ENCODE assay signal across 8 mouse cellular contexts in the genomic region with DNA sequence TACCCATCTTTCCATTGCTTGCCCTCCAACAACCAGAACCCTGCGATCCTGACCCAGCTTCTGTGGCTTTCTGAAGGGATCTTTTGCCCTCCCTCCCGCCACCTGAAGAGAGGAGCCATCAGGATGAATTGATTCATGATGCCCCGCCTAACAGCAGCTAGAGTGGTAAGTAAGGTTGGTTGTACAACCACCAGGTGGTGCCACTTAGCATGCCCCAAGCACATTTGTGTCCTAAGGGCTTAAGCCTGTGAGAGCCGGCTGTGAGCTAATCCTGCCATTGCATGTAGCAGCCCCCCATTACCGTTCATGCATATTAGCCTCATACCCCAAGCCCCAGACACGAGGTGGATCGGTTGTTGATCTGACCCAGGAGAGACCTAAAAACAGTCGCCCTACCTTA. TPM values are rescaled to one million over a fixed set of nuclear protein-coding genes. Genes with fewer than 3 reads are reported as not detected.
A peak's percentile ranks its signal among the peaks of the same experiment; 100 is the strongest.
DNase-seq lines count a peak whose midpoint lies in the region; ATAC-seq and TF ChIP-seq lines count a peak whose summit lies in the region.

No protein-coding gene starts in this region.

- peak overlapping the region; percentile 59; the same call in 1 of the 2 replicates for H3K4me3 ChIP-seq in layer of hippocampus, adult 2 months
- H3K4me3 ChIP-seq in embryonic facial prominence, embryonic 13.5 days: peak overlapping the region; percentile 89
- H3K4me3 ChIP-seq in limb, embryonic 14.5 days (replicated peaks; ENCODE audit: low read length): peak overlapping the region; percentile 86
- H3K4me3 ChIP-seq in midbrain, embryonic 15.5 days: no peak overlapping the region
- H3K4me3 ChIP-seq in stomach, embryonic 16.5 days (replicated peaks; ENCODE audit: low read length): peak overlapping the region; percentile 91

- WGBS in embryonic facial prominence, embryonic 13.5 days: 5% methylated on average over 8 of the region's 8 CpGs
- 15% methylated on average over 8 of the region's 8 CpGs for WGBS in limb, embryonic 14.5 days
- WGBS in midbrain, embryonic 15.5 days: 4% methylated on average over 8 of the region's 8 CpGs
- 7% methylated on average over 8 of the region's 8 CpGs for WGBS in stomach, embryonic 16.5 days

- TF ChIP-seq POLR2A in limb, embryonic 14.5 days (IDR thresholded peaks at IDR 0.05; ENCODE audit: borderline replicate concordance, extremely low read depth, insufficient read depth, insufficient read length): no peak

- no peaks in the 10 kb centered on the region for H3K27me3 ChIP-seq in embryonic facial prominence, embryonic 13.5 days
- H3K27me3 ChIP-seq in limb, embryonic 14.5 days (ENCODE audit: control insufficient read depth, insufficient read depth, low read length): no peaks in the 10 kb centered on the region
- H3K27me3 ChIP-seq in midbrain, embryonic 15.5 days (replicated peaks): no peaks in the 10 kb centered on the region
- H3K27me3 ChIP-seq in stomach, embryonic 16.5 days (ENCODE audit: control insufficient read depth, insufficient read depth, low read length): no peaks in the 10 kb centered on the region

- DNase-seq in layer of hippocampus, adult 2 months (ENCODE audit: low spot score in 2 of 2): no peak
- no peak for DNase-seq in layer of hippocampus, postnatal 36 days
- peak; percentile 77 for DNase-seq in adipocyte (ENCODE audit: low spot score)
- peak; percentile 66 for DNase-seq in limb, embryonic 14.5 days (ENCODE audit: low spot score)

- H3K9me3 ChIP-seq in embryonic facial prominence, embryonic 13.5 days: no peaks in the 10 kb centered on the region
- H3K9me3 ChIP-seq in limb, embryonic 14.5 days (ENCODE audit: control insufficient read depth, low read length): no peaks in the 10 kb centered on the region
- no peaks in the 10 kb centered on the region for H3K9me3 ChIP-seq in midbrain, embryonic 15.5 days
- H3K9me3 ChIP-seq in stomach, embryonic 16.5 days (replicated peaks; ENCODE audit: control insufficient read depth, low read length): no peaks in the 10 kb centered on the region

- H3K27ac ChIP-seq in layer of hippocampus, adult 2 months: peak overlapping the region; percentile 94
- peak overlapping the region; percentile 95 for H3K27ac ChIP-seq in embryonic facial prominence, embryonic 13.5 days
- H3K27ac ChIP-seq in limb, embryonic 14.5 days (replicated peaks; ENCODE audit: low read depth, low read length): peak overlapping the region; percentile 90
- no peak overlapping the region for H3K27ac ChIP-seq in midbrain, embryonic 15.5 days
- peak overlapping the region; percentile 97 for H3K27ac ChIP-seq in stomach, embryonic 16.5 days (ENCODE audit: low read length)

- H3K4me1 ChIP-seq in embryonic facial prominence, embryonic 13.5 days: peaks cover 39% of the 10 kb centered on the region
- peaks cover 29% of the 10 kb centered on the region for H3K4me1 ChIP-seq in limb, embryonic 14.5 days (ENCODE audit: control insufficient read depth, insufficient read depth, low read length)
- peaks cover 36% of the 10 kb centered on the region for H3K4me1 ChIP-seq in midbrain, embryonic 15.5 days
- H3K4me1 ChIP-seq in stomach, embryonic 16.5 days (ENCODE audit: control insufficient read depth, insufficient read depth, low read length): peaks cover 34% of the 10 kb centered on the region

- H3K36me3 ChIP-seq in embryonic facial prominence, embryonic 13.5 days: peaks cover 13% of the 10 kb centered on the region
- peaks cover 17% of the 10 kb centered on the region for H3K36me3 ChIP-seq in limb, embryonic 14.5 days (ENCODE audit: control insufficient read depth, insufficient read depth, low read length)
- H3K36me3 ChIP-seq in midbrain, embryonic 15.5 days (replicated peaks): no peaks in the 10 kb centered on the region
- H3K36me3 ChIP-seq in stomach, embryonic 16.5 days (ENCODE audit: control insufficient read depth, insufficient read depth, low read length): no peaks in the 10 kb centered on the region

- no peak for ATAC-seq in embryonic facial prominence, embryonic 13.5 days (ENCODE audit: insufficient number of reproducible peaks, insufficient read depth, low FRiP score, low TSS enrichment, low read depth)
- peak; percentile 26 to 57; a peak in 3 of 4 replicates for ATAC-seq in hematopoietic stem cell, adult 5-6 weeks (replicated peaks in 1 of 2; ENCODE audit: insufficient read depth in 1 of 2, low FRiP score in 2 of 2, low TSS enrichment in 1 of 2, low read depth in 1 of 2, poor library complexity in 2 of 2, severe bottlenecking in 2 of 2)
- ATAC-seq in limb, embryonic 14.5 days (ENCODE audit: low FRiP score, low read depth): no peak
- ATAC-seq in midbrain, embryonic 15.5 days (replicated peaks): no peak
- no peak for ATAC-seq in stomach, embryonic 16.5 days (ENCODE audit: insufficient read depth, low FRiP score)

- peak overlapping the region; percentile 88 for H3K4me2 ChIP-seq in embryonic facial prominence, embryonic 13.5 days
- H3K4me2 ChIP-seq in limb, embryonic 14.5 days (replicated peaks; ENCODE audit: low read depth, low read length, severe bottlenecking): peak overlapping the region; percentile 91
- peak overlapping the region; percentile 85; the same call in 1 of the 2 replicates for H3K4me2 ChIP-seq in midbrain, embryonic 15.5 days
- peak overlapping the region; percentile 93 for H3K4me2 ChIP-seq in stomach, embryonic 16.5 days (ENCODE audit: low read depth, low read length)

- H3K9ac ChIP-seq in embryonic facial prominence, embryonic 13.5 days: peak overlapping the region; percentile 86
- H3K9ac ChIP-seq in limb, embryonic 14.5 days (ENCODE audit: low read depth, low read length, severe bottlenecking): no peak overlapping the region
- no peak overlapping the region for H3K9ac ChIP-seq in midbrain, embryonic 15.5 days
- peak overlapping the region; percentile 54; the same call in 1 of the 2 replicates for H3K9ac ChIP-seq in stomach, embryonic 16.5 days (ENCODE audit: low read length)

- TF ChIP-seq CTCF in layer of hippocampus, adult 2 months (conservative IDR thresholded peaks at IDR 0.05): peak; percentile 58

RNA-seq across cellular contexts. Expression of a gene that starts 1.8 kb away (rescaled TPM):
- total RNA-seq in layer of hippocampus, adult 2 months (2021): 10 to 100 TPM; 50.8 to 56.8 TPM
- total RNA-seq in layer of hippocampus, postnatal 36 days (2021): 10 to 100 TPM; 51.7 to 56.8 TPM
- 9.5 and 12.0 TPM in 2 replicates for polyA plus RNA-seq in embryonic facial prominence, embryonic 13.5 days (2015; fragmentation: Nextera tagmentation; extraction: Ambion mirVana)
- 5.3 and 9.9 TPM in 2 replicates for total RNA-seq in hematopoietic stem cell, adult 5-6 weeks (2017)
- 18.9 and 26.9 TPM in 2 replicates for polyA plus RNA-seq in limb, embryonic 14.5 days (2012; rRNA removed)
- polyA plus RNA-seq in limb, embryonic 14.5 days (2014; fragmentation: Nextera tagmentation; extraction: Ambion mirVana): 11.0 and 11.5 TPM in 2 replicates
- polyA plus RNA-seq in midbrain, embryonic 15.5 days (2015; fragmentation: Nextera tagmentation; extraction: Ambion mirVana): 6.0 and 6.3 TPM in 2 replicates
- 8.4 and 8.7 TPM in 2 replicates for polyA plus RNA-seq in stomach, embryonic 16.5 days (2015; fragmentation: Nextera tagmentation; extraction: Ambion mirVana)

RNA-seq across cellular contexts. Expression of a gene that starts 11.2 kb away (rescaled TPM):
- 100 to 1,000 TPM; 158 to 166 TPM for total RNA-seq in layer of hippocampus, adult 2 months (2021)
- 100 to 1,000 TPM; 161 to 176 TPM for total RNA-seq in layer of hippocampus, postnatal 36 days (2021)
- 84.6 and 85.3 TPM in 2 replicates for polyA plus RNA-seq in embryonic facial prominence, embryonic 13.5 days (2015; fragmentation: Nextera tagmentation; extraction: Ambion mirVana)
- 16.3 and 20.9 TPM in 2 replicates for total RNA-seq in hematopoietic stem cell, adult 5-6 weeks (2017)
- 116 and 173 TPM in 2 replicates for polyA plus RNA-seq in limb, embryonic 14.5 days (2012; rRNA removed)
- 129 and 132 TPM in 2 replicates for polyA plus RNA-seq in limb, embryonic 14.5 days (2014; fragmentation: Nextera tagmentation; extraction: Ambion mirVana)
- 126 and 152 TPM in 2 replicates for polyA plus RNA-seq in midbrain, embryonic 15.5 days (2015; fragmentation: Nextera tagmentation; extraction: Ambion mirVana)
- 42.9 and 44.3 TPM in 2 replicates for polyA plus RNA-seq in stomach, embryonic 16.5 days (2015; fragmentation: Nextera tagmentation; extraction: Ambion mirVana)

RNA-seq across cellular contexts. Expression of a gene that starts 17.6 kb away (rescaled TPM):
- total RNA-seq in layer of hippocampus, adult 2 months (2021): 10 to 100 TPM; 51.6 to 52.8 TPM
- total RNA-seq in layer of hippocampus, postnatal 36 days (2021): 10 to 100 TPM; 43.9 to 49.3 TPM
- 25.9 and 31.3 TPM in 2 replicates for polyA plus RNA-seq in embryonic facial prominence, embryonic 13.5 days (2015; fragmentation: Nextera tagmentation; extraction: Ambion mirVana)
- total RNA-seq in hematopoietic stem cell, adult 5-6 weeks (2017): 13.9 and 19.2 TPM in 2 replicates
- 56.4 and 79.5 TPM in 2 replicates for polyA plus RNA-seq in limb, embryonic 14.5 days (2012; rRNA removed)
- 27.9 and 32.4 TPM in 2 replicates for polyA plus RNA-seq in limb, embryonic 14.5 days (2014; fragmentation: Nextera tagmentation; extraction: Ambion mirVana)
- polyA plus RNA-seq in midbrain, embryonic 15.5 days (2015; fragmentation: Nextera tagmentation; extraction: Ambion mirVana): 33.9 and 35.0 TPM in 2 replicates
- polyA plus RNA-seq in stomach, embryonic 16.5 days (2015; fragmentation: Nextera tagmentation; extraction: Ambion mirVana): 16.7 TPM in 2 replicates

RNA-seq across cellular contexts. Expression of a gene that starts 23.8 kb away (rescaled TPM):
- total RNA-seq in layer of hippocampus, adult 2 months (2021): 10 to 100 TPM; 42.9 to 43.1 TPM
- total RNA-seq in layer of hippocampus, postnatal 36 days (2021): 10 to 100 TPM; 41.8 to 44.9 TPM
- 79.6 and 95.1 TPM in 2 replicates for polyA plus RNA-seq in embryonic facial prominence, embryonic 13.5 days (2015; fragmentation: Nextera tagmentation; extraction: Ambion mirVana)
- 7.4 and 9.6 TPM in 2 replicates for total RNA-seq in hematopoietic stem cell, adult 5-6 weeks (2017)
- 83.1 and 107 TPM in 2 replicates for polyA plus RNA-seq in limb, embryonic 14.5 days (2012; rRNA removed)
- 91.4 and 104 TPM in 2 replicates for polyA plus RNA-seq in limb, embryonic 14.5 days (2014; fragmentation: Nextera tagmentation; extraction: Ambion mirVana)
- polyA plus RNA-seq in midbrain, embryonic 15.5 days (2015; fragmentation: Nextera tagmentation; extraction: Ambion mirVana): 65.0 and 66.2 TPM in 2 replicates
- polyA plus RNA-seq in stomach, embryonic 16.5 days (2015; fragmentation: Nextera tagmentation; extraction: Ambion mirVana): 92.1 and 99.9 TPM in 2 replicates

RNA-seq across cellular contexts. Expression of a gene that starts 23.8 kb away (rescaled TPM):
- 1 to 10 TPM; 1.3 to 3.5 TPM for total RNA-seq in layer of hippocampus, adult 2 months (2021)
- 1 to 10 TPM; 3.8 to 4.5 TPM for total RNA-seq in layer of hippocampus, postnatal 36 days (2021)
- 5.9 and 9.1 TPM in 2 replicates for polyA plus RNA-seq in embryonic facial prominence, embryonic 13.5 days (2015; fragmentation: Nextera tagmentation; extraction: Ambion mirVana)
- 0.94 TPM in 1 of 2 replicates, not detected in the other for total RNA-seq in hematopoietic stem cell, adult 5-6 weeks (2017)
- polyA plus RNA-seq in limb, embryonic 14.5 days (2012; rRNA removed): 16.8 and 29.2 TPM in 2 replicates
- polyA plus RNA-seq in limb, embryonic 14.5 days (2014; fragmentation: Nextera tagmentation; extraction: Ambion mirVana): 5.6 and 6.4 TPM in 2 replicates
- polyA plus RNA-seq in midbrain, embryonic 15.5 days (2015; fragmentation: Nextera tagmentation; extraction: Ambion mirVana): 6.0 and 6.9 TPM in 2 replicates
- polyA plus RNA-seq in stomach, embryonic 16.5 days (2015; fragmentation: Nextera tagmentation; extraction: Ambion mirVana): 5.6 and 6.7 TPM in 2 replicates

Comparison
In these comparisons a context has a peak if more than half of its experiments do, and no peak if none do; other contexts are left out.
1. DNase-seq: peak in adipocyte (single experiment) and limb, embryonic 14.5 days (single experiment); none in layer of hippocampus, adult 2 months (0 of 2) and layer of hippocampus, postnatal 36 days (0 of 2).
2. ATAC-seq: peak in hematopoietic stem cell, adult 5-6 weeks (2 of 2); none in embryonic facial prominence, embryonic 13.5 days (single experiment), limb, embryonic 14.5 days (single experiment), midbrain, embryonic 15.5 days (single experiment) and stomach, embryonic 16.5 days (single experiment).
3. H3K9ac ChIP-seq: peak in embryonic facial prominence, embryonic 13.5 days (single experiment) and stomach, embryonic 16.5 days (single experiment); none in limb, embryonic 14.5 days (single experiment) and midbrain, embryonic 15.5 days (single experiment).
4. Peak in every context shown above with its lines, with median percentiles within 50 percentile points of each other: H3K4me2 ChIP-seq.